Mouse (Mus musculus) left cerebral cortex, postnatal 14 days (tissue): ENCODE data around the gene Zfp575. TPM values are rescaled to one million over a fixed set of nuclear protein-coding genes. Genes with fewer than 3 reads are reported as not detected.

ENCODE experiments used
- total RNA-seq, 2 experiments: library from RNA; stranded (reverse); gene quantifications; 2 replicates each; pipeline ENCODE4 v1.2.3; 2021

The Zfp575 gene
- total RNA-seq, 2 experiments from 2014 or later: 6.9 to 7.2 TPM

Other genes with a start within 250 kb of the Zfp575 start
- not detected for gene Lypd5, start 238.4 kb downstream of the Zfp575 start, total RNA-seq
- under 1 TPM; 0.32 to 0.40 TPM for gene Kcnn4, start 217.4 kb downstream of the Zfp575 start, total RNA-seq
- gene Smg9, start 188.0 kb downstream of the Zfp575 start, total RNA-seq: 10 to 100 TPM; 35.5 to 39.7 TPM
- under 1 TPM in 1 of 2 experiments, not detected in 1; 0.19 TPM for gene Irgc1, start 135.3 kb downstream of the Zfp575 start, total RNA-seq
- gene Plaur, start 125.2 kb downstream of the Zfp575 start, total RNA-seq: 1 to 10 TPM in 1 of 2 experiments, under 1 TPM in 1; 0.30 to 1.3 TPM
- gene Cadm4, start 105.6 kb downstream of the Zfp575 start, total RNA-seq: 100 to 1,000 TPM; 282 to 289 TPM
- gene Zfp428, start 80.6 kb downstream of the Zfp575 start, total RNA-seq: 10 to 100 TPM; 53.7 to 53.8 TPM
- gene AC161166.1, start 75.2 kb downstream of the Zfp575 start, total RNA-seq: not detected
- gene Irgq, start 57.0 kb downstream of the Zfp575 start, total RNA-seq: 10 to 100 TPM; 97.0 to 97.6 TPM
- gene Pinlyp, start 41.5 kb downstream of the Zfp575 start, total RNA-seq: not detected
- gene Xrcc1, start 41.4 kb downstream of the Zfp575 start, total RNA-seq: 10 to 100 TPM; 34.7 to 37.8 TPM
- gene Ethe1, start 98 bp downstream of the Zfp575 start, total RNA-seq: 10 to 100 TPM in 1 of 2 experiments, 1 to 10 TPM in 1; 9.3 to 11.3 TPM
- gene Phldb3, start 23.1 kb upstream of the Zfp575 start, total RNA-seq: under 1 TPM in 1 of 2 experiments, not detected in 1; 0.42 TPM
- gene Lypd3, start 48.9 kb upstream of the Zfp575 start, total RNA-seq: under 1 TPM; 0.48 to 0.53 TPM
- gene Tex101, start 89.0 kb upstream of the Zfp575 start, total RNA-seq: not detected
- not detected for gene BC049730, start 121.6 kb upstream of the Zfp575 start, total RNA-seq
- not detected for gene Gm4763, start 139.3 kb upstream of the Zfp575 start, total RNA-seq
- gene Cd177, start 172.7 kb upstream of the Zfp575 start, total RNA-seq: not detected
- gene Ceacam10, start 189.6 kb upstream of the Zfp575 start, total RNA-seq: not detected